8 mouse cellular contexts compared by ENCODE assay signal in genomic region chr5:137610548-137611244, GRCm38 (mm10). TPM values are rescaled to one million over a fixed set of nuclear protein-coding genes. Genes with fewer than 3 reads are reported as not detected.
DNase-seq lines count a peak whose midpoint lies in the region; ATAC-seq and TF ChIP-seq lines count a peak whose summit lies in the region.

No protein-coding gene starts in this region.

- H3K4me2 ChIP-seq in kidney, embryonic 14.5 days (replicated peaks; ENCODE audit: low read depth, low read length) = peak overlapping the region; percentile 49

- H3K9me3 ChIP-seq in ES-Bruce4 (replicated peaks; ENCODE audit: control insufficient read depth, insufficient read depth, low read length, poor library complexity, severe bottlenecking) = no peaks in the 10 kb centered on the region
- H3K9me3 ChIP-seq in kidney, embryonic 14.5 days (ENCODE audit: control insufficient read depth, low read length) = no peaks in the 10 kb centered on the region

- TF ChIP-seq POLR2A in ES-Bruce4 (IDR thresholded peaks at IDR 0.05; ENCODE audit: insufficient read depth, low read length) = no peak

- H3K27ac ChIP-seq in ES-Bruce4 (ENCODE audit: insufficient read depth, low read length) = peak overlapping the region; percentile 62
- H3K27ac ChIP-seq in kidney, embryonic 14.5 days (ENCODE audit: low read depth, low read length) = peak overlapping the region; percentile 91

- TF ChIP-seq CTCF in ES-Bruce4 (IDR thresholded peaks at IDR 0.05; ENCODE audit: low read depth, low read length) = no peak

- peaks cover 4% of the 10 kb centered on the region; the same call in 1 of the 2 replicates for H3K36me3 ChIP-seq in ES-Bruce4 (ENCODE audit: control insufficient read depth, insufficient read depth, low read length, poor library complexity, severe bottlenecking)
- H3K36me3 ChIP-seq in kidney, embryonic 14.5 days (ENCODE audit: control insufficient read depth, insufficient read depth, low read length) = peaks cover 16% of the 10 kb centered on the region; the same call in 1 of the 2 replicates

- TF ChIP-seq EP300 in ES-Bruce4 (IDR thresholded peaks at IDR 0.05; ENCODE audit: insufficient read depth, low read depth, low read length) = peak; percentile 82

- peak overlapping the region; percentile 60 for H3K9ac ChIP-seq in ES-Bruce4 (ENCODE audit: low read depth, poor library complexity, severe bottlenecking)
- H3K9ac ChIP-seq in kidney, embryonic 14.5 days (ENCODE audit: low read depth, low read length) = peak overlapping the region; percentile 44; the same call in 1 of the 2 replicates

- no peaks in the 10 kb centered on the region for H3K27me3 ChIP-seq in ES-Bruce4 (ENCODE audit: control insufficient read depth, insufficient read depth, low read length, poor library complexity, severe bottlenecking)
- no peaks in the 10 kb centered on the region for H3K27me3 ChIP-seq in kidney, embryonic 14.5 days (ENCODE audit: control insufficient read depth, insufficient read depth, low read length)

- ATAC-seq in kidney, embryonic 14.5 days (ENCODE audit: low FRiP score, low TSS enrichment) = peak; percentile 60

- H3K4me1 ChIP-seq in ES-Bruce4 (ENCODE audit: control insufficient read depth, insufficient read depth, low read length) = peaks cover 10% of the 10 kb centered on the region
- H3K4me1 ChIP-seq in kidney, embryonic 14.5 days (ENCODE audit: control insufficient read depth, insufficient read depth, low read length) = peaks cover 52% of the 10 kb centered on the region

- peak overlapping the region; percentile 66 for H3K4me3 ChIP-seq in ES-Bruce4 (ENCODE audit: low read depth, low read length)
- H3K4me3 ChIP-seq in kidney, embryonic 14.5 days (ENCODE audit: low read length) = peak overlapping the region; percentile 35

- 4% methylated on average over 12 of the region's 12 CpGs for WGBS in kidney, embryonic 14.5 days

- peak; percentile 90 for DNase-seq in adrenal gland, postnatal 14 days
- peak; percentile 81 to 86 for DNase-seq in heart, adult 9 months (ENCODE audit: low spot score in 2 of 2)
- peak; percentile 92 for DNase-seq in lung, postnatal 10 days
- DNase-seq in urinary bladder, postnatal 4 days (ENCODE audit: low spot score in 2 of 2) = peak; percentile 78 to 82
- DNase-seq in left cerebral cortex, adult 8-10 months (ENCODE audit: low spot score in 2 of 2) = no peak
- DNase-seq in cerebellum, adult 11 months = no peak

RNA-seq across cellular contexts. Expression of gene Pcolce, which starts 2.9 kb away (rescaled TPM):
- polyA plus RNA-seq in ES-Bruce4 (2011; ENCODE audit: insufficient read depth, insufficient read length, low read depth, missing spikeins) = 49.2 and 60.6 TPM in 2 replicates
- 414 and 471 TPM in 2 replicates for total RNA-seq in adrenal gland, postnatal 14 days (2021)
- polyA plus RNA-seq in kidney, embryonic 14.5 days (2014; fragmentation: Nextera tagmentation; extraction: Ambion mirVana) = 96.0 and 97.6 TPM in 2 replicates
- total RNA-seq in left cerebral cortex, adult 8-10 months (2022) = 10 to 100 TPM; 12.8 to 14.6 (median 13.8) TPM

RNA-seq across cellular contexts. Expression of gene Mospd3, which starts 9.8 kb away (rescaled TPM):
- 20.3 and 22.4 TPM in 2 replicates for polyA plus RNA-seq in ES-Bruce4 (2011; ENCODE audit: insufficient read depth, insufficient read length, low read depth, missing spikeins)
- 42.5 and 44.9 TPM in 2 replicates for total RNA-seq in adrenal gland, postnatal 14 days (2021)
- polyA plus RNA-seq in kidney, embryonic 14.5 days (2014; fragmentation: Nextera tagmentation; extraction: Ambion mirVana) = 25.4 and 27.6 TPM in 2 replicates
- total RNA-seq in left cerebral cortex, adult 8-10 months (2022) = 10 to 100 TPM; 18.6 to 29.9 (median 21.4) TPM

RNA-seq across cellular contexts. Expression of gene Fbxo24, which starts 18.1 kb away (rescaled TPM):
- 0.48 and 0.94 TPM in 2 replicates for polyA plus RNA-seq in ES-Bruce4 (2011; ENCODE audit: insufficient read depth, insufficient read length, low read depth, missing spikeins)
- total RNA-seq in adrenal gland, postnatal 14 days (2021) = 0.38 and 0.85 TPM in 2 replicates
- not detected in 2 replicates for polyA plus RNA-seq in kidney, embryonic 14.5 days (2014; fragmentation: Nextera tagmentation; extraction: Ambion mirVana)
- total RNA-seq in left cerebral cortex, adult 8-10 months (2022) = under 1 TPM; 0.16 to 0.28 (median 0.20) TPM

RNA-seq across cellular contexts. Expression of gene Lrch4, which starts 18.2 kb away (rescaled TPM):
- 25.1 and 28.6 TPM in 2 replicates for polyA plus RNA-seq in ES-Bruce4 (2011; ENCODE audit: insufficient read depth, insufficient read length, low read depth, missing spikeins)
- total RNA-seq in adrenal gland, postnatal 14 days (2021) = 30.1 and 35.9 TPM in 2 replicates
- polyA plus RNA-seq in kidney, embryonic 14.5 days (2014; fragmentation: Nextera tagmentation; extraction: Ambion mirVana) = 37.6 and 43.2 TPM in 2 replicates
- total RNA-seq in left cerebral cortex, adult 8-10 months (2022) = 10 to 100 TPM in 3 of 4 experiments, 1 to 10 TPM in 1; 9.5 to 18.0 (median 16.0) TPM

RNA-seq across cellular contexts. Expression of gene Gm20605, which starts 18.3 kb away (rescaled TPM):
- polyA plus RNA-seq in ES-Bruce4 (2011; ENCODE audit: insufficient read depth, insufficient read length, low read depth, missing spikeins) = 5.4 and 9.0 TPM in 2 replicates
- 7.2 and 11.6 TPM in 2 replicates for total RNA-seq in adrenal gland, postnatal 14 days (2021)
- 5.7 and 12.5 TPM in 2 replicates for polyA plus RNA-seq in kidney, embryonic 14.5 days (2014; fragmentation: Nextera tagmentation; extraction: Ambion mirVana)
- 10 to 100 TPM in 1 of 4 experiments, 1 to 10 TPM in 3; 5.6 to 11.5 (median 8.8) TPM for total RNA-seq in left cerebral cortex, adult 8-10 months (2022)

Comparison
In these comparisons a context has a peak if more than half of its experiments do, and no peak if none do; other contexts are left out.
1. DNase-seq: peak in adrenal gland, postnatal 14 days (single experiment), heart, adult 9 months (2 of 2), lung, postnatal 10 days (single experiment) and urinary bladder, postnatal 4 days (2 of 2); none in left cerebral cortex, adult 8-10 months (0 of 2) and cerebellum, adult 11 months (single experiment).
2. RNA of gene Pcolce, which starts 2.9 kb away (total RNA-seq): 414 to 471 TPM in adrenal gland, postnatal 14 days; 12.8 to 14.6 TPM in left cerebral cortex, adult 8-10 months; every median in the first group is over 10 times any median in the second.